Mouse (Mus musculus) liver, adult 2 months (tissue): ENCODE measurements around the gene Arsg.
A peak's percentile ranks its signal among the peaks of the same experiment; 100 is the strongest.

ENCODE experiments used
- CTCF ChIP-seq: fragments of 200-500 bp; IDR thresholded peaks from 2 replicates; pipeline ENCODE4 v1.5.1; 2011; ENCODE audit warnings: low read depth, low read length, control low read depth
- POLR2A ChIP-seq: fragments of 200-500 bp; IDR thresholded peaks from 2 replicates; pipeline ENCODE4 v1.6.1; 2011; ENCODE audit warnings: low read length, control low read depth; ENCODE audit not compliant: insufficient read depth; ENCODE audit errors: extremely low read depth

- TF ChIP-seq CTCF (peak; percentile 91), POLR2A (no peak)
Measured at GRCm38 (mm10) chr11:109584843-109585713, 111.9 kb downstream of the Arsg start.
